Mouse (Mus musculus) spleen, adult 18-20 months (tissue): ENCODE data around the gene 9230113P08Rik.
"Not testable (repeated sequence)": the region's sequence is repeated elsewhere in the genome, so short reads cannot be mapped to it uniquely, and the experiment has no call there.

Experiments
- DNase-seq, 2 experiments: peaks; one replicate each; pipeline ENCODE4 v3.0.0; 2022; ENCODE audit warnings: mixed read lengths in 2 of 2

The 9230113P08Rik gene

GRCm38 (mm10) chr9:35908123-35908522 is at the start of gene 9230113P08Rik:
Gene 9230113P08Rik, plus strand, starts transcription at chr9:35908423.
- DNase-seq, result not testable (repeated sequence)

- DNase-seq, result not testable (repeated sequence)
Observed at GRCm38 (mm10) chr9:35893112-35893511, 15.1 kb upstream of the 9230113P08Rik start.

- DNase-seq, result no peak
Observed at GRCm38 (mm10) chr9:35904494-35904893, 3.7 kb upstream of the 9230113P08Rik start.

GRCm38 (mm10) chr9:35930817-35931216 is 22.6 kb downstream of the 9230113P08Rik start:
- no peak for DNase-seq
